In the genomic region with DNA sequence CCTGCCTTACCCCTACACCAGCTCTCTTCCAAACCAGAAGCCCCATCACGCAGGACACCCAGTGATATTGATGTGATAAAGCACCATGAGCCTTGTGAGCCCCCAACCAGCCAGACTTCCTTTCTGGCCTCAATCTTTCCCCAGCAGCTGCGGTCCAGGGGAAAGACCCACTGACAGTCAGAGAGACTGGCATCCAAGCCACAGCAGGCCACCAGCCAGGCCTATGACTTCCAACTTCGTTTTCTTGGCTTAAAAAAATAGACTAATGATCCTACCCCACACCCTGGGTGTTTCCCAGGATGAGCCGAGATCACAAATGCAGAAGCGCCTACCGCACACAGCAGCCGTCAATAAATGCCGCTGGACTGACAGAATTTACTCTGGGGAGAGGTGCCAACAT, we compare ENCODE assay signal across 20 mouse cellular contexts.
DNase-seq lines count a peak whose midpoint lies in the region; ATAC-seq and TF ChIP-seq lines count a peak whose summit lies in the region.
"Had no signal": no experiment of that assay in that cellular context is flagged by ENCODE, and none has a peak within 500 bp of the region (broad histone marks: within the 10 kb centered on the region; RNA-seq: fewer than 3 reads in every experiment).

No protein-coding gene starts in this region.

- in situ Hi-C loops in CH12.LX (cut with MboI; ENCODE audit: low pct_ligation_motif_present, low pct_unique_long_range_greater_than_20kb, low sequenced_read_pairs), result no loop called here

- no peak for TF ChIP-seq CTCF in CH12.LX (conservative IDR thresholded peaks at IDR 0.05 in 1 of 2, IDR thresholded peaks at IDR 0.05 in 1 of 2; ENCODE audit: low read depth in 2 of 2, low read length in 2 of 2)
- no peak for TF ChIP-seq CTCF in brain, embryonic 14.5 days (IDR thresholded peaks at IDR 0.05; ENCODE audit: borderline replicate concordance, extremely low read depth, insufficient read depth, insufficient read length)

- no peak for TF ChIP-seq POLR2A in CH12.LX (IDR thresholded peaks at IDR 0.05; ENCODE audit: low read depth, low read length)
- TF ChIP-seq POLR2A in brain, embryonic 14.5 days (IDR thresholded peaks at IDR 0.05; ENCODE audit: borderline replicate concordance, extremely low read depth, insufficient read depth, insufficient read length, poor library complexity, severe bottlenecking), result no peak

- peaks cover 19 to 85% of the 10 kb centered on the region in 2 experiments for H3K4me1 ChIP-seq in CH12.LX (ENCODE audit: control insufficient read depth in 1 of 2, insufficient read depth in 2 of 2)
- 0 out of 2 replicates have a peak, but pooled peaks cover 3% of the 10 kb centered on the region for H3K4me1 ChIP-seq in midbrain, embryonic 15.5 days
- H3K4me1 ChIP-seq in hindbrain, embryonic 16.5 days (ENCODE audit: control insufficient read depth, insufficient read depth, low read depth, low read length), result 0 out of 2 replicates have a peak, but pooled peaks cover 4% of the 10 kb centered on the region

- H3K4me3 ChIP-seq in CH12.LX (replicated peaks in 1 of 3; ENCODE audit: low read depth in 2 of 3, low read length in 2 of 3, poor library complexity in 1 of 3), result no peak overlapping the region
- no peak overlapping the region for H3K4me3 ChIP-seq in midbrain, embryonic 15.5 days
- no peak overlapping the region for H3K4me3 ChIP-seq in hindbrain, embryonic 16.5 days (ENCODE audit: low read length)

- peaks cover 4% of the 10 kb centered on the region for H3K9me3 ChIP-seq in CH12.LX (replicated peaks; ENCODE audit: low read length)
- H3K9me3 ChIP-seq in midbrain, embryonic 15.5 days, result no peaks in the 10 kb centered on the region
- H3K9me3 ChIP-seq in hindbrain, embryonic 16.5 days (ENCODE audit: control insufficient read depth, low read length), result no peaks in the 10 kb centered on the region
- H3K9me3 ChIP-seq: G1E had no signal

- H3K27ac ChIP-seq in CH12.LX (ENCODE audit: insufficient read depth, low read depth), result no peak overlapping the region
- H3K27ac ChIP-seq in midbrain, embryonic 15.5 days, result no peak overlapping the region
- no peak overlapping the region for H3K27ac ChIP-seq in hindbrain, embryonic 16.5 days (ENCODE audit: low read depth, low read length)

- peaks cover 36% of the 10 kb centered on the region; the same call in 1 of the 2 replicates for H3K79me2 ChIP-seq in CH12.LX (replicated peaks; ENCODE audit: control insufficient read depth, extremely low read depth, insufficient read depth, poor library complexity, severe bottlenecking)

- no peaks in the 10 kb centered on the region for H3K27me3 ChIP-seq in CH12.LX (replicated peaks)
- no peaks in the 10 kb centered on the region for H3K27me3 ChIP-seq in midbrain, embryonic 15.5 days (replicated peaks)
- H3K27me3 ChIP-seq in hindbrain, embryonic 16.5 days (replicated peaks; ENCODE audit: control insufficient read depth, insufficient read depth, low read length), result no peaks in the 10 kb centered on the region
- H3K27me3 ChIP-seq: Patski had no signal

- H3K36me3 ChIP-seq in CH12.LX (replicated peaks in 1 of 2; ENCODE audit: control insufficient read depth in 1 of 2, insufficient read depth in 1 of 2, low read length in 1 of 2), result peaks cover 27 to 78% of the 10 kb centered on the region in 2 experiments
- H3K36me3 ChIP-seq in midbrain, embryonic 15.5 days (replicated peaks), result no peaks in the 10 kb centered on the region
- no peaks in the 10 kb centered on the region for H3K36me3 ChIP-seq in hindbrain, embryonic 16.5 days (ENCODE audit: control insufficient read depth, insufficient read depth, low read length)

- 85% methylated on average over 8 of the region's 8 CpGs for whole genome bisulfite sequencing in midbrain, embryonic 15.5 days
- 77% methylated on average over 8 of the region's 8 CpGs for WGBS in hindbrain, embryonic 16.5 days

- no peak overlapping the region for H3K4me2 ChIP-seq in CH12.LX (ENCODE audit: insufficient read depth, low read depth, poor library complexity, severe bottlenecking)
- H3K4me2 ChIP-seq in midbrain, embryonic 15.5 days, result no peak overlapping the region
- H3K4me2 ChIP-seq in hindbrain, embryonic 16.5 days (ENCODE audit: low read length), result no peak overlapping the region

- DNase-seq in CH12.LX (ENCODE audit: extremely low read depth), result peak; percentile 50
- peak; percentile 9 for DNase-seq in brain, embryonic 14.5 days (ENCODE audit: low read depth)
- DNase-seq: adrenal gland, adult 2 months; adrenal gland, adult 8-10 months; adrenal gland, postnatal 10 days; adrenal gland, postnatal 14 days; adrenal gland, postnatal 25 days; adrenal gland, postnatal 36 days; B cell, adult 2 months; cerebellum, adult 11 months; cerebellum, adult 11-12 months; cerebellum, adult 18-20 months; cerebellum, adult 2 months; cerebellum, adult 8-10 months had no signal

- no peak for TF ChIP-seq RAD21 in CH12.LX (IDR thresholded peaks at IDR 0.05; ENCODE audit: low read depth, low read length)

- TF ChIP-seq EP300 in CH12.LX (IDR thresholded peaks at IDR 0.05; ENCODE audit: low read length), result no peak

- no peak overlapping the region for H3K9ac ChIP-seq in CH12.LX (ENCODE audit: insufficient read depth, low read depth)
- H3K9ac ChIP-seq in midbrain, embryonic 15.5 days, result no peak overlapping the region
- H3K9ac ChIP-seq in hindbrain, embryonic 16.5 days (ENCODE audit: low read depth, low read length), result no peak overlapping the region

- dilution Hi-C loops in CH12.LX (cut with MboI; ENCODE audit: extremely low pct_ligation_motif_present, extremely low pct_unique_long_range_greater_than_20kb, low sequenced_read_pairs), result no loop called here

- ATAC-seq in midbrain, embryonic 15.5 days (replicated peaks), result no peak
- no peak for ATAC-seq in hindbrain, embryonic 16.5 days
- ATAC-seq: activated CD4-positive, CD25-positive, alpha-beta regulatory T cell, adult 4 months; CD4-positive, CD25-positive, alpha-beta regulatory T cell, adult 4 months; Patski had no signal

TF ChIP-seq in CH12.LX, 34 proteins besides CTCF, POLR2A, EP300 and RAD21:
- no peak for TF ChIP-seq RCOR1 (conservative IDR thresholded peaks at IDR 0.05; ENCODE audit: low read depth, low read length)
- TF ChIP-seq USF2 (conservative IDR thresholded peaks at IDR 0.05; ENCODE audit: low read depth, low read length), result no peak
- TF ChIP-seq ZMIZ1 (IDR thresholded peaks at IDR 0.05; ENCODE audit: low read depth, low read length), result no peak
- TF ChIP-seq KAT2A (IDR thresholded peaks at IDR 0.05; ENCODE audit: insufficient replicate concordance, low read length), result no peak
- no peak for TF ChIP-seq IRF4 (IDR thresholded peaks at IDR 0.05; ENCODE audit: low read depth, low read length)
